In the genomic region with DNA sequence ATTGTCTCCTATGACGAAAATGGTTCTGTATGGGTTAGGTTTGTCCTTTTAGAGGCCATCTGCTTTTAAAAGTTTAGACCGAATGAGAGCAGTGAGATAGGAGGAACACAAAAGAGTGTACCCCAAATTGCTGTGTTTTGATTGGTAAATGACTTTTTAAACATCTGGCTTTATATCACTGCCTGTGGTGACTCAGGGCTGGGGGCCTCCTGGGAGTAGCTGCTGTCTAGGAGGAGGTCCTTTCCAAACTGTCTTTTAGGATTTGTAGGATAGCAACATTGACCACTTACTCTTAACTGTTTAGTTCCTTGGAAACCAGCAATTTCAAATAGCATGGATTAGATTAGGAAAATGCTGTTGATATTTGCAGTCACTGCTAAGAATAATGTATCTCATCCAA, we compare ENCODE assay signal across 9 mouse cellular contexts. TPM values are rescaled to one million over a fixed set of nuclear protein-coding genes. Genes with fewer than 3 reads are reported as not detected.
DNase-seq lines count a peak whose midpoint lies in the region; ATAC-seq and TF ChIP-seq lines count a peak whose summit lies in the region.
"Had no signal": no experiment of that assay in that cellular context is flagged by ENCODE, and none has a peak within 500 bp of the region (broad histone marks: within the 10 kb centered on the region; RNA-seq: fewer than 3 reads in every experiment).

No protein-coding gene starts in this region.

- no peak for ATAC-seq in kidney, embryonic 16.5 days (ENCODE audit: low FRiP score, low TSS enrichment)
- ATAC-seq in liver, embryonic 16.5 days (ENCODE audit: low read depth): no peak

- H3K27ac ChIP-seq in kidney, embryonic 16.5 days (ENCODE audit: low read length): no peak overlapping the region
- H3K27ac ChIP-seq in gastrocnemius, adult 2 months: peak overlapping the region; percentile 85
- no peak overlapping the region for H3K27ac ChIP-seq in liver, embryonic 16.5 days (ENCODE audit: low read length)

- DNase-seq in kidney, adult 8-10 months: no peak
- peak; percentile 34 for DNase-seq in adipocyte (ENCODE audit: low spot score)
- peak; percentile 57 for DNase-seq in gastrocnemius, adult 2 months
- DNase-seq in spleen, postnatal 10 days (ENCODE audit: low spot score in 2 of 2): no peak
- DNase-seq in frontal cortex, postnatal 36 days (ENCODE audit: low spot score in 2 of 2): no peak
- DNase-seq: cerebellum, adult 8-10 months; thymus, postnatal 36 days had no signal

- TF ChIP-seq CTCF in gastrocnemius, adult 2 months (IDR thresholded peaks at IDR 0.05): no peak

- no peaks in the 10 kb centered on the region for H3K27me3 ChIP-seq in kidney, embryonic 16.5 days (ENCODE audit: insufficient read depth, low read length)
- H3K27me3 ChIP-seq in liver, embryonic 16.5 days (ENCODE audit: control insufficient read depth, insufficient read depth, low read depth, low read length): peaks cover 7% of the 10 kb centered on the region

- H3K36me3 ChIP-seq in kidney, embryonic 16.5 days (ENCODE audit: insufficient read depth, low read length): peaks cover 8% of the 10 kb centered on the region; the same call in 1 of the 2 replicates
- H3K36me3 ChIP-seq in liver, embryonic 16.5 days (ENCODE audit: control insufficient read depth, insufficient read depth): no peaks in the 10 kb centered on the region

- H3K4me1 ChIP-seq in kidney, embryonic 16.5 days (ENCODE audit: insufficient read depth, low read length): 0 out of 2 replicates have a peak, but pooled peaks cover 5% of the 10 kb centered on the region
- peaks cover 26% of the 10 kb centered on the region for H3K4me1 ChIP-seq in liver, embryonic 16.5 days (ENCODE audit: control insufficient read depth, low read depth, low read length)

- 72% methylated on average over 2 of the region's 2 CpGs for WGBS in kidney, embryonic 16.5 days
- 43% methylated on average over 2 of the region's 2 CpGs for WGBS in liver, embryonic 16.5 days (ENCODE audit: insufficient replicate concordance)

- peak overlapping the region; percentile 65; the same call in 1 of the 2 replicates for H3K4me2 ChIP-seq in kidney, embryonic 16.5 days (replicated peaks; ENCODE audit: low read depth, low read length)
- H3K4me2 ChIP-seq in liver, embryonic 16.5 days (ENCODE audit: low read depth, low read length): peak overlapping the region; percentile 74; the same call in 1 of the 2 replicates

- H3K4me3 ChIP-seq in kidney, embryonic 16.5 days (ENCODE audit: low read length): peak overlapping the region; percentile 60; the same call in 1 of the 2 replicates
- peak overlapping the region; percentile 86 for H3K4me3 ChIP-seq in gastrocnemius, adult 2 months
- H3K4me3 ChIP-seq in liver, embryonic 16.5 days (ENCODE audit: low read depth, low read length): no peak overlapping the region

- H3K9me3 ChIP-seq in kidney, embryonic 16.5 days (ENCODE audit: low read length): no peaks in the 10 kb centered on the region
- no peaks in the 10 kb centered on the region for H3K9me3 ChIP-seq in liver, embryonic 16.5 days (replicated peaks; ENCODE audit: control insufficient read depth, low read length)

- no peak overlapping the region for H3K9ac ChIP-seq in kidney, embryonic 16.5 days (replicated peaks; ENCODE audit: low read length)
- no peak overlapping the region for H3K9ac ChIP-seq in liver, embryonic 16.5 days (ENCODE audit: low read depth, low read length)

- intact Hi-C loops in gastrocnemius, adult 2 months (cut with DNase I): loop anchor here (5.0 kb wide), 1 partner anchor 42 kb away; no protein-coding TSS in a partner anchor

RNA-seq across cellular contexts. Expression of a gene that starts 1.3 kb away (rescaled TPM):
- 4.5 and 5.0 TPM in 2 replicates for polyA plus RNA-seq in kidney, embryonic 16.5 days (2015; fragmentation: Nextera tagmentation; extraction: Ambion mirVana)
- total RNA-seq in gastrocnemius, adult 2 months (2021): 1 to 10 TPM; 3.0 TPM
- 0.92 and 0.94 TPM in 2 replicates for polyA plus RNA-seq in liver, embryonic 16.5 days (2015; fragmentation: Nextera tagmentation; extraction: Ambion mirVana)

RNA-seq across cellular contexts. Expression of a gene that starts 20.9 kb away (rescaled TPM):
- polyA plus RNA-seq in kidney, embryonic 16.5 days (2015; fragmentation: Nextera tagmentation; extraction: Ambion mirVana): 23.1 and 24.8 TPM in 2 replicates
- total RNA-seq in gastrocnemius, adult 2 months (2021): 10 to 100 TPM in 1 of 2 experiments, 1 to 10 TPM in 1; 9.9 to 13.9 TPM
- 11.4 and 12.7 TPM in 2 replicates for polyA plus RNA-seq in liver, embryonic 16.5 days (2015; fragmentation: Nextera tagmentation; extraction: Ambion mirVana)

RNA-seq across cellular contexts. Expression of a gene that starts 21.1 kb away (rescaled TPM):
- 21.1 and 25.1 TPM in 2 replicates for polyA plus RNA-seq in kidney, embryonic 16.5 days (2015; fragmentation: Nextera tagmentation; extraction: Ambion mirVana)
- 1 to 10 TPM; 5.7 to 8.6 TPM for total RNA-seq in gastrocnemius, adult 2 months (2021)
- 9.1 and 9.7 TPM in 2 replicates for polyA plus RNA-seq in liver, embryonic 16.5 days (2015; fragmentation: Nextera tagmentation; extraction: Ambion mirVana)

Comparison
In these comparisons a context has a peak if more than half of its experiments do, and no peak if none do; other contexts are left out.
1. DNase-seq: peak in adipocyte (single experiment) and gastrocnemius, adult 2 months (single experiment); none in kidney, adult 8-10 months (0 of 2), spleen, postnatal 10 days (0 of 2) and frontal cortex, postnatal 36 days (0 of 2).